Mouse (Mus musculus): ENCODE measurements around the gene Tmem117. TPM values are rescaled to one million over a fixed set of nuclear protein-coding genes. Genes with fewer than 3 reads are reported as not detected.

Tmem117 gene
- polyA plus RNA-seq, 1 experiment: not detected

- H3K36me3 ChIP-seq (ENCODE audit: control insufficient read depth): no peaks in the 10 kb centered on the region
- no peak overlapping the region for H3K4me3 ChIP-seq (replicated peaks)
- TF ChIP-seq TAL1 (IDR thresholded peaks at IDR 0.05; ENCODE audit: low read length): no peak
- TF ChIP-seq GATA1 (IDR thresholded peaks at IDR 0.05; ENCODE audit: low read length): no peak
- peaks cover 6% of the 10 kb centered on the region for H3K9me3 ChIP-seq (ENCODE audit: control insufficient read depth, low read length)
- no peaks in the 10 kb centered on the region for H3K4me1 ChIP-seq (ENCODE audit: control insufficient read depth)
- H3K27me3 ChIP-seq (ENCODE audit: control insufficient read depth): no peaks in the 10 kb centered on the region
Measured at GRCm38 (mm10) chr15:95145118-95145517, 516.1 kb downstream of the Tmem117 start.

Other genes with a start within 250 kb of the Tmem117 start
- not detected in 2 replicates for gene Adamts20, start 163.8 kb upstream of the Tmem117 start, polyA plus RNA-seq (2012)
- 0.05 and 0.07 TPM in 2 replicates for gene Pus7l, start 85.7 kb upstream of the Tmem117 start, polyA plus RNA-seq (2012)
- 0.03 and 0.05 TPM in 2 replicates for gene Irak4, start 85.6 kb upstream of the Tmem117 start, polyA plus RNA-seq (2012)
- gene Twf1, start 39.3 kb upstream of the Tmem117 start, polyA plus RNA-seq (2012): 0.23 and 0.24 TPM in 2 replicates

Measured in erythroblast, embryonic 14.5 days (primary cell).